Mouse (Mus musculus) stomach, postnatal 0 days (tissue): ENCODE data around the gene Acss1. TPM values are rescaled to one million over a fixed set of nuclear protein-coding genes. Genes with fewer than 3 reads are reported as not detected.
A peak's percentile ranks its signal among the peaks of the same experiment; 100 is the strongest.

Experiments
- ATAC-seq: fragments of 200-750 bp; cut with Nextera tagmentation; 2 replicates; pipeline ENCODE4 v1.8.0; 2017; ENCODE audit not compliant: low FRiP score, low TSS enrichment
- DNase-seq: peaks from one replicate; pipeline ENCODE4 v3.0.0-alpha.2; 2016; ENCODE audit warnings: low spot score
- H3K27ac ChIP-seq: fragments of 300-500 bp; sonication (generic); replicated peaks from 2 replicates; pipeline ENCODE4 v1.5.1; 2014; ENCODE audit warnings: mild to moderate bottlenecking, control low read depth
- H3K27me3 ChIP-seq: fragments of 300-500 bp; sonication (generic); 2 replicates; pipeline ENCODE4 v1.6.1; 2014; ENCODE audit warnings: low read length; ENCODE audit not compliant: control insufficient read depth, insufficient read depth
- H3K36me3 ChIP-seq: fragments of 300-500 bp; sonication (generic); 2 replicates; pipeline ENCODE4 v1.6.1; 2014; ENCODE audit warnings: low read length, mixed read lengths; ENCODE audit not compliant: control insufficient read depth, insufficient read depth
- H3K4me1 ChIP-seq: fragments of 300-500 bp; sonication (generic); replicated peaks from 2 replicates; pipeline ENCODE4 v1.6.1; 2014; ENCODE audit warnings: antibody characterized with exemption; ENCODE audit not compliant: control insufficient read depth, insufficient read depth
- H3K4me2 ChIP-seq: fragments of 300-500 bp; sonication (generic); replicated peaks from 2 replicates; pipeline ENCODE4 v1.6.1; 2014; ENCODE audit warnings: low read depth, mild to moderate bottlenecking, control low read depth, moderate library complexity
- H3K4me3 ChIP-seq: fragments of 300-500 bp; sonication (generic); 2 replicates; pipeline ENCODE4 v1.5.1; 2014; ENCODE audit warnings: low read depth, low read length, control low read depth
- H3K9ac ChIP-seq: fragments of 300-500 bp; sonication (generic); 2 replicates; pipeline ENCODE4 v1.6.1; 2014; ENCODE audit warnings: mild to moderate bottlenecking, low read length, control low read depth, mixed read lengths
- H3K9me3 ChIP-seq: fragments of 300-500 bp; sonication (generic); 2 replicates; pipeline ENCODE4 v1.6.1; 2016; ENCODE audit warnings: low read length; ENCODE audit not compliant: control insufficient read depth
- CTCF ChIP-seq: IDR thresholded peaks from 2 replicates; pipeline ENCODE4 v1.5.1; 2016; ENCODE audit warnings: antibody characterized with exemption, low read depth, mild to moderate bottlenecking, moderate library complexity
- EP300 ChIP-seq: optimal IDR thresholded peaks from 2 replicates; pipeline ENCODE3; 2016; ENCODE audit warnings: antibody characterized with exemption
- WGBS: fragments of 180-500 bp; shearing (Covaris S2); extraction: QIAGEN DNeasy Blood & Tissue Kit; methylation state at CpG from one replicate; pipeline ENCODE4 v1.1.7; 2014; 5-methylcytosine and 5-hydroxymethylcytosine counted together
- polyA plus RNA-seq: library from polyadenylated mRNA; unstranded; fragments of >200 nt; fragmentation: Nextera tagmentation; extraction: Ambion mirVana; gene quantifications from 2 replicates; pipeline ENCODE4 v1.2.1, GENCODE M21; 2015

Acss1 gene
- polyA plus RNA-seq, 1 experiment from 2014 or later = 28.2 TPM

DNA sequence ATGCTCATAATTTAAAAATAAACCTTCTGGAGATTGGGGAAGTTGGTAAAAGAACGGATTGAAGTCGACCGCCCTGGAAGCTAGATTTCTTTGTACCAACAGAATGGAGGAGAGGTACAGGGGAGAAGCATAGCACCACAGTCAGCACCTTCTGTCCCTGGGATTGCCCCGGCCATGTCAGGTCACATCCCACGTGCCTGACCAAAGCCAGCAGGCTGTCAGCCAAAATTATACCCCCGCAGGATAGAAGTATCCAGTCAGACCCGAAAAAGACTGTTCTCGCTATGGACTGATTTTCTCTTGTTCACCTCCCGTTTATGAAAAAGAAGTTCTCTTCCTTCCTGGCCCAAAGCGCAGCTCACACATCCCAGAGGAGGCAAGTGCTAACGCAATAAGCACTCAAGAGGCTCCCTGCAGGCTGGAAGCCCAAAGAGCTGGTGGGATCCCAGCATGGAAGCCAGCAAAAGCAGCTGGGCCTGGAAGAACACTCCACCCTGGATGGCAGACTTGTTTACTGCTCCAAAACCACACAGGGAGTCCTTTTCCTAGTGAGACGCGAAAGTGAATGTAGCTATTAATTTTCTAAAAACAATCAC is 19.9 kb downstream of the Acss1 start:
- Histone ChIP-seq H3K27me3 (no peaks in the 10 kb centered on the region), H3K9ac (no peak overlapping the region), H3K4me2 (no peak overlapping the region), H3K4me1 (no peaks in the 10 kb centered on the region), H3K27ac (0 out of 2 replicates have a peak overlapping the region, but pooled peaks have one; percentile 40), H3K9me3 (no peaks in the 10 kb centered on the region), H3K4me3 (no peak overlapping the region), H3K36me3 (no peaks in the 10 kb centered on the region)
- 61% methylated on average over 13 of the region's 13 CpGs for WGBS
- no peak for ATAC-seq
- DNase-seq = no peak
- TF ChIP-seq CTCF (no peak), EP300 (no peak)

DNA sequence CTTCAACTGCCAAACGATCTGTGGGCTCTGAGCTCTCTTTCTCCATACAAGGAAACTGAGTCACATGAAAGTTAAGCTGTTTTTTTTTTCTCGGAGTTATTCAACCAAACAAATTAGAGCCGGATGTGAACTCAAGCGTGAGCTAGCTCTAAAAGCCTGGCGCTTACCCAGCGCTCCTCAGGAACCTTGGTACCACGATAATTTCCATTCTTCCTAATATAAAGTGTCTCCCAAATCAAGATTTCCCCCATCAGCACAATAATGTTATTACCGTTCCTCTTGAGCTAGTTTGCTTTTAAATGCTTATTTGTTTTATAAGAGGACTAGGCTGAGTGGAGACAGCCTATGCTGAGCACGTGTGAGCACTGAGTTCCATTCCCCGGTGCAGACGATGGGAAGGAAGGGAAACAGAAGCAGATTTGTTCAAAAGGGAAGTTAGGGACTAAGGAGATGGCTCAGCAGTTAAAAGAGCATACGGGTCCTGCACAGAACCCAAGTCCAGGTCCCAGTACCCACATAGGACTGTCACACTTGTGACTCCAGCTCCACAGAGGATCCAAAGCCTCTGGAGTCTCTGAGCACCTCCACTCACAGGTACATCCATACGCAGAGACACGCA is 20.5 kb downstream of the Acss1 start:
- H3K4me2 ChIP-seq = no peak overlapping the region
- H3K27ac ChIP-seq = no peak overlapping the region
- no peak overlapping the region for H3K9ac ChIP-seq
- WGBS = 73% methylated on average over 14 of the region's 14 CpGs
- TF ChIP-seq CTCF = no peak
- TF ChIP-seq EP300 = no peak
- ATAC-seq = no peak
- DNase-seq = no peak
- no peaks in the 10 kb centered on the region for H3K4me1 ChIP-seq
- no peaks in the 10 kb centered on the region for H3K27me3 ChIP-seq
- H3K4me3 ChIP-seq = no peak overlapping the region
- H3K36me3 ChIP-seq = no peaks in the 10 kb centered on the region
- no peaks in the 10 kb centered on the region for H3K9me3 ChIP-seq

DNA sequence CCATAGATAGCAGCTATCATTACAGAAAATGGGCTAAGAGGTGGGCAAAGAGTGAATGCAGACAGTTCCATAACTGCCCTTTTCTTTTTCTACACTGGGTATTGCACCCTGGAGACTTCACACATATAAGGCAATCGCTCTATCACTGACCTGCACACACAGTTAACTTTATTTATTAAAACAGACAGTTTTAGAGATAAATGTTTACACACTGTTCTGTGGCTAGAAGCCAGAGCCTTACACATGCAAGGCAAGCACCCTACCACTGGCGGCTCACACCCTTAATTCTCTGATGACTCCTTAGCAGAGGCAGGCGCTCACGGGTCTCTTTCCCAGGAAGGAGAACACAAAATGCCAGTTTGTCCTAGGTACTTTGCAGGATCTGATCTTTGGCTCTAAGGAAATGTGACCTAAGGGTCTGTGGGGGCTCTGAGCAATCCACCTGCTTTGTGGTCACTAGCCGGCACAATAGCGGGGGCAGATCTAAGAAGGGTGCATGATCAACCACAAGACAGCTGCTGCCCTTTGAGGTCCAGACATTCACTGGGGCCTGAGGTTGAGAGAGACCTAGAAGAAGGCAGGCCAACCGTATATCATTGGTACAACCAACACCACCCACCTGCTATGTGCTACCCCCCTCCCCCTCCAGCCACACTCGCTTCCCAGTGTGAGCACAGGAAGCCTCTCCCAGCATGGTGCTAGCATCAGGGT is 21.7 kb downstream of the Acss1 start:
- TF ChIP-seq CTCF (no peak), EP300 (no peak)
- ATAC-seq (no peak), DNase-seq (no peak)
- no peak overlapping the region for H3K9ac ChIP-seq
- no peaks in the 10 kb centered on the region for H3K4me1 ChIP-seq
- 73% methylated on average over 8 of the region's 8 CpGs for WGBS
- H3K27ac ChIP-seq = no peak overlapping the region
- no peaks in the 10 kb centered on the region for H3K27me3 ChIP-seq
- H3K9me3 ChIP-seq = no peaks in the 10 kb centered on the region
- no peak overlapping the region for H3K4me2 ChIP-seq
- peaks cover 4% of the 10 kb centered on the region; the same call in 1 of the 2 replicates for H3K36me3 ChIP-seq
- no peak overlapping the region for H3K4me3 ChIP-seq

DNA sequence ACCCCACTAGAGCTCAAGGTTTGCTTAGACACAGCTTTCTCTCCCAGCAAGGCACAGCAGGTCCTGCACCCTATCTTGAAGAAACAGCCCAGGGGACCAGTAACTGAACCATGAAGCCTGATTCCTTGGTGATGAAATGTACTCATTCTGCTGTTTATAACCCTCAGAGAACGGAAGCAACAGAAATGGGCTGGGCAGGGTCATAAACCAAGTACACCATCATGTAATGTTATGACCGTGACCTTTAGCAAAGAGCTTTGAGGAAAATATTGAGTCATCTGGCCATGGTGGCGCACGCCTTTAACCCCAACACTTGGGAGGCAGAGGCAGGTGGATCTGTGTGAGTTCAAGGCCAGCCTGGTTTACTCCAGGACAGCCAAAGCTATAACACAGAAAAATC is 23.1 kb downstream of the Acss1 start:
- WGBS = 81% methylated on average over 4 of the region's 4 CpGs
- ATAC-seq = peak; percentile 53; the same call in 1 of the 2 replicates

DNA sequence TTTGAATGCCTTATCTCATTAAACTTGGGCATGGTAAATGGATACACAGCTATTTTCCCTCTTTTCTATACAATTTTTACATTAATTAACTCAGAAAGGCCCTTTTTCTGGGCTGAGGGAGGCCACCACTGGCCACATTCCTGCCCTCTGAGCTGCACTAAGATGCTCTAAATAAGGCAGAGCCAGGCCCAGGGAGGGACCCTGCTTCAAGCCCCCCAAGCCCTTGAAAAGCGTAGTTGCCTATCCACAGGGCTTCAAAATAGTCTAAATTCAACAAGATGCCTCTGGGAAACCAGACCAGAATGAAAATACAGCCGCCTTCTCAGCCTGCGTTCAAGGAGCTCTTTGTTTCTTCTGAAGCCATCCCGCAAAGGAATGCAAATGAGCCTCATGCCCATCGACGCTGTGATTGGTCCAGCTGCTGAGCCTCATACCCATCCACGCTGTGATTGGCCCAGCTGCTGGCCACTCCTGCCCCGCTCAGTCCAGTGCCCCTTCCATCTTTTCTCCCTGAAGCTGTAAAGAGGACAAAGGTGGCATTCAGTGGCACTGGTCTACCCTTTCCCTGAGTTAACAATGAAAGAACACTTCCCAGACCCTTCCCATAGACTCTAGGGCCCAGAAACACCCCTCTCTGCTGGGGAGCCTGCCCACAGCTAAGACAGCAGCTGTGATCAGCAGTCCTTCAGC is 24.4 kb downstream of the Acss1 start:
- WGBS = 82% methylated on average over 8 of the region's 8 CpGs
- Histone ChIP-seq H3K27me3 (no peaks in the 10 kb centered on the region), H3K4me2 (no peak overlapping the region), H3K4me3 (no peak overlapping the region), H3K9ac (no peak overlapping the region), H3K9me3 (no peaks in the 10 kb centered on the region), H3K4me1 (no peaks in the 10 kb centered on the region), H3K36me3 (peaks cover 4% of the 10 kb centered on the region; the same call in 1 of the 2 replicates), H3K27ac (no peak overlapping the region)
- ATAC-seq = peak; percentile 50
- TF ChIP-seq CTCF (no peak), EP300 (no peak)
- peak; percentile 28 for DNase-seq

More for the DNA sequence above, 23.1 kb downstream of the Acss1 start:
- Histone ChIP-seq H3K4me1 (no peaks in the 10 kb centered on the region), H3K36me3 (peaks cover 4% of the 10 kb centered on the region; the same call in 1 of the 2 replicates), H3K27ac (no peak overlapping the region), H3K4me2 (no peak overlapping the region), H3K4me3 (no peak overlapping the region), H3K9ac (no peak overlapping the region), H3K9me3 (no peaks in the 10 kb centered on the region), H3K27me3 (no peaks in the 10 kb centered on the region)
- DNase-seq = no peak
- no peak for TF ChIP-seq EP300
- TF ChIP-seq CTCF = no peak
